Mouse (Mus musculus) right cerebral cortex, adult 2 months (tissue): ENCODE measurements around the gene Mindy4.

ENCODE experiments used
- DNase-seq, 2 experiments: peaks; one replicate each; pipeline ENCODE4 v3.0.0; 2021 to 2022; ENCODE audit warnings: low spot score in 2 of 2

Gene Mindy4

DNA sequence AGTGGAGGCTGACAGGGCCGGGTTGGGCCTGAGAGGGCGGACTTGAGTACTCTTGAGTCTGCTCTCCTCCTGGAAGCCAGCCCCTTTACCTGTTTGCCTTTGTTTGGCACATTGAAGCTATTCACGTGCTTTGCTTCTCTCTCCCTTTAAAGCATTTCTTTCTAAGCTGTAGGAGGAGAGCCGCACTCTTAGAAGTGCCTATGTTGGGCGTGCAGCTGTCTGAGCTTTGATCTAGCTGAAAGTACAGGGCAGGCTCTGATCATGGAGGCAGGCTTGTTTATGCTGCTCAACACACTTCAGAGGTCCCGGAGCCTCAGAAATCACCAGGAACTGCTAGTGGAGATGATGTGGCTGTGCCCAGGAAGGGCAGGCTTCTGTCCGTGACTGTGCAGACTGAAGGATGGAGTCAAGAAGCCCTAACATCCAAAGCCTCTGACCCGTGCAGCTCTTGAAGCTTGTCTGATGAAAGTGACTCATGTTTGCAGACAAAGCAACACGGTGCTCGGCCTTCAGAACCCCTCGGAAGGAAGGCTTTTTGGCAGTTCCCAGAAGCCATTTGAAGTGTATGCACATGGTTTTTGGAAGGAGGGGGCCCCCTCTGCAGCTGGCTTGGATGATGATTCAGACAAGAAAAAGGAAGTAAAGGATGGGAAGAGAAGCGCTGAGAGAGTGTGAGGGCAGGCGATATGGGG, 53.5 kb downstream of the Mindy4 start:
- DNase-seq: no peak

DNA sequence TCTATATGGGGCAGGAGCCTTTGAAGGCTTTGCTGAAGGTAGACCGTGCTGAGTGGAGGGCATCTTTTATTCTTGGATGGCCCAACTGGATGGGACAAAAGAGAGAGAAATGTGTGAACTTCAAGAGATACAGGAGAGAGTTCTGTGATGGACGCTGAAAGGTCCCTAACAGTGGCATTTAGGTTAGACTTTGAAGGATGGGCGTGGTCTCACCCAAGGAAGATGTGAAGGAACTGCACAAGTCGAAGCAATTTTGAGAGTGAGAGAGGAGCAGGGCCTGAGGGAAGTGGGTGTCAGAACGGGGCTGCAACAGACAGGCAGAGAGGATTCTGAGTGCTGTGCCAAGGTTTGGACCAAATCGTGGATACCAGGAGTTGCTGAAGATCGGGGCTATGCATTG, 54.1 kb downstream of the Mindy4 start:
- no peak for DNase-seq

DNA sequence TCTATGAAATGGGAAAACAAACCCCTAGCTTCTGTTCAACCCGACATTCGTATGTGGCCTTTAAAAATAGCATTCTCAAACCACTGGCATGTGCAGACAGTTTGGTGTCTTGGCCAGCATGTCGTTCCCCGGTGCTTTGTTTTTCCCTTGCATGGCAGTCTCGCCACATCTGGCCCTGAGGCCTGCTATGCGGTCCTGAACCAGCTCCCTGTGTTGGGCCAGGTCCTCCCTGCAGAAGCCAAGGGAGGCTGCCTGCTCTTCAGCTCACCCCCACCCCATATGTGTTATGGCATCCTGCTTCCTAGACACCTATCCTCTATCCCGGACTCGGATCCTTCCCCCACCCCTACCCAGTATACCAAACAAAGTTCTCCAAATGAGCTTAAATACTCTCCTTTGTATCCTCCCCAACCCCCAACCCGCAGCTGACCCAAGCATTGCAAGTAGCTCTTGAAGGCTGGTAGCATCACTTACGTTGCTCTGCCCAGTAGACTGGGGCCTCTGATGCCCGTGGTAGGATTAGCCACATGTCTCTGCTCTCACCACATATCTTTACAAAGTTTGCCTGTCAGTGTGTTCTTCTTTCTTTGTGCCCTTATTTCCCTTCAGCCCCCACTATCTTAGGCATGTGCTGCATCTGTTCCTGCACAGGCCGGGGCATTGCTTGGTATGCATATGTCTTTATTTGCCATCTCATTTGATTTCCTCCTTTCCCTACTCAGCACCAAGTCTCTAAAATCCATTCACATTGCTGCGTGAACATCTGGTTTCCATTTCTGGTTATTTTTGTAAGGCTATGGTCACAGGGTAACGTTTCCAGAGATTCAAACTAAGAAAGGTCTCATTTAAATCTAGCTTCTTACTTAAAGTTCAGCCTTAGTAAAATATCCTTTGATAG, 55.5 kb downstream of the Mindy4 start:
- no peak for DNase-seq

DNA sequence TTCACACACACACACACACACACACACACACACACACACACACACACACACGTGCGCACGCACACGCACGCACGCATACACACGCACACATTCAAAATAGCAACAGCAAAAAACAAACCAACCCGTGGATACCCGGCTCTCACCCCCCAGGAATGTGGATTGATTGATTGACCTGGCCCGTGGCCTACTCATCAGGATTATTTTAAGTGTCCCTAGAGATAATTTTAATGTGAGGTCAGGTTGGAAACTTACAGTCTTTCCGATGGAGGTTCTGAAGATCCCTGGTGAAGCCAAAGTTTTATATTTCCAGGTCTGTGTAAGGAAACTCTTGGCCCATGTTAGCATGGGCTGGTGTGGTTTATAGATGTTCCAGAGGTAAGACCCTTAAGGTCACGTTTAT, 59.0 kb downstream of the Mindy4 start:
- DNase-seq: no peak

DNA sequence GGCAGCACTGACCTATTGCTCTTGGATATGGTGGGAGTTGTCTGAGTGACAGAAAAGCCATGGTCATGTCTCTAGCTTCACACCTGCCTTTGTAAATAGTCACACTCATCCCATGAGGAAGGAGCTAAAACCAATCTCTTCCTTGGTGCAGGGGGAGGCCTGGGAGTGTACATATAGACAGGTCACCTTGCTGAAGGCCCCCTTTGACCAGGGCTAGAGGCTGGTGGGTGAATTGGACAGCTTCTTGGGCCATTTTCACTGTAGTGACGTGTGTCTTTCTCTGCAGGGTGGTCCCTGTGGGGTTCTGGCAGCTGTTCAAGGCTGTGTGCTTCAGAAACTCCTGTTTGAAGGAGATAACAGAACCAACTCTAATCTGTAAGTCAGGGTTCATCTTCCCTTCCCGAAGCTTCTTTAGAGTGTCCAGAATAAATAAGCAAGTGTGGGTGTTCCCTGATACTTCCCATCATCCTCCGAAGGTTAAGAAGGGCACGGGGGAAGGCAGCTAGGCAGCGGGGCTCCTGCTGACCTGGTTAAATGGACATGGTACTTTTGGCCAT, 60.4 kb downstream of the Mindy4 start:
- DNase-seq: no peak

DNA sequence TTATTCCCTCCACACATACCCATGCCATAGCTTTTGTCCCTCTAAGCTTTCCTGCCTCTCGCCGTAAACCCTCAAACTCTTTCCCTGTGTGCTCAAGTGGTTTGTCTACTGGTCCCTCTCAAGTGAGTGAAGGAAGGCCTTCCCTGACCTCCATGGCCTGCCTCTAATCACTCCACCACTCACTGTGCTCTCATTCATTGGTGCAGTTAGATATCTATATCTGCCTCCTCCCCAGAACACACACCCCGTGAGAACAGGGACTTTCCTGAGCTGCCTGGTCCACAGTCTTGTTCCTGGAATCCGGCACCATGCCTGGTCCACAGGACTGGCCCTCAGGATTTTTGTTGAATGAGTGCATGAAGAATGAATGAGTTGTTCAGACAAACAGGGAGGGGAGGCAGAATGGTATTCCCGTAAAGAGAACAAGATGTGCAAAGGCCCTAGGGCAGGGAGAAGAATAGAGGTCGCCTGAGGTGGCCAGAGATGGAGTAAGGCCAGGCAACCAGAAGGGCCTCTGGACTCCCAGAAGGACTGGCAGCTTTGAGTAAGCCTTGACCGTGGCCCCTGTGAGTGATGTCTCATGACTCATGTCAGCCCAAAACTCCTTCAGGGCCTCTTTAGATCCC, 61.7 kb downstream of the Mindy4 start:
- no peak for DNase-seq

DNA sequence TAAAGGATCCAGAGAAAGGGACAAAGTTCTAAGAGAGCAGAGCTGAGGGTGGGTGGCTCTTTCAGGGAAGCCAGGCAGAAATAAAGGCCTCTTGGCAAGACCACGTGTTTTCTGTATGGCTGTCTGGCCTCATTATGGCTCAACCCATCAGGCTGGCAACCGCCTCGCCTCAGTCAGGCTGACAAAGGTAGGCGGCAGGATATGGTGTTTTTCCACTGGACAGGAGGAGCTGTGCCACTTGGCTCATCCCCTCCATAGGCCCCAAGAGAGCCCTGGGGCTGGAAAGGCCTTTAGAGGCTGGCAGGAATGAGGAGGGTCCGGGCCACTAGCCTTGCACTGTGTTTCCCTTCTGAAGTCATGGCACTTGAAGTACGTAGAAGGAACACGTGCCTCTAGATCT, 69.8 kb downstream of the Mindy4 start:
- DNase-seq: no peak

DNA sequence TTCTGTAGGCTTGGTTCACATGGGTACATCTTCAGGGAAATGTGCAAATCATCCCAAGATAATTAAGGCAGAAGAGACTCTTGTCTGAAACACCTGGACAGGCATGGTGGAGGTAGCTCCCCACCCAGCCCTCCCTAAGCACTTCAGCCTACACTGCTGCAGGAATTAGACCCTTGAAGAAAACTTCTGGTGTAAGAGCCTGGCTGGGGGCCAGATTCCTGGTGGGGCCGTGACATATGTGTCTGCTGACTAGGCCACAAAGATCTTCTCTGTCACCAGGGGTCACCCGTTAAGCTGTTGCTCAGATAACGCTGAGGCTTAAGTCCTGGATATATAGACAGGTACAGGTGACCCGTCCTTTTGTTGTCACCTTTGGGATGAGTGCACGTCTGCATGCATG, 70.3 kb downstream of the Mindy4 start:
- no peak for DNase-seq

DNA sequence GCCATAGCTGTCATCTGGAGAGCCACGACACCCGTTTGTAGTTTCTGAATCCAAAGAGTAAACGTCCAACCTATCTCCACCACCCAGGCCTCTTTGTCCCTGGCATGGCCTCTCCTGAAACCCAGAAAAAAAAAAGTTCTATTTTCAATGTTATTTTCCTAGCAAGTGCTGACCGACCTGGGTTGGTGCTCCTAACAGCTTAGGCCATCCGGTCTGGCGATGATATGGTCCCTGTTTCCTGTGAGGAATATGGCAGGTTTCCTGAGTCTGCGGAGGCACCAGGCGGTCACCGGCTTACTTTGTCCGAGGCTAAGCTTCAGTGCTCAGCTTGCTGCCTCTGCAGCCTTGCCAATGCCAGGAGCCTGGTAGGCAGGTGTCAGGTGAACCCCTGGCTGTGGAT, 71.8 kb downstream of the Mindy4 start:
- no peak for DNase-seq

DNA sequence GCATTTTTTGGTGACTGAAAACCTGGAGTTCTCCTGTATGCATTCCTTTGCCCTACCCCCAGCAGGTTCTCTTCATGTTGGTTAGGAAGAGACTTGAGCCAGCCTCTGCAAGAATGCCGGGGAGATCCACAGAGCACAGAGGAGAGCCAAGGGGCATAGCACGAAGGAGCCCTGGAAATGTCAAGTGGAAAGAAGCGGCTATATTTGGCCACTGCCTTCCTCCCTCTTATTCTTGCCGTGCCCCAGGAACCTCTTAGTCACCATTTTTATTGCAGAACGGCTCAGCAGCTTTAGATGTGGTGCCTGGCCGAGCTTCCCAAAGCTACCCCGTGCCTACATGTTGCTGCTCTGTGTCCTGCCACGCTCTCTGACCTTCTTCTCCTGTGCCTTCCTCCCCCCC, 72.6 kb downstream of the Mindy4 start:
- DNase-seq: no peak

DNA sequence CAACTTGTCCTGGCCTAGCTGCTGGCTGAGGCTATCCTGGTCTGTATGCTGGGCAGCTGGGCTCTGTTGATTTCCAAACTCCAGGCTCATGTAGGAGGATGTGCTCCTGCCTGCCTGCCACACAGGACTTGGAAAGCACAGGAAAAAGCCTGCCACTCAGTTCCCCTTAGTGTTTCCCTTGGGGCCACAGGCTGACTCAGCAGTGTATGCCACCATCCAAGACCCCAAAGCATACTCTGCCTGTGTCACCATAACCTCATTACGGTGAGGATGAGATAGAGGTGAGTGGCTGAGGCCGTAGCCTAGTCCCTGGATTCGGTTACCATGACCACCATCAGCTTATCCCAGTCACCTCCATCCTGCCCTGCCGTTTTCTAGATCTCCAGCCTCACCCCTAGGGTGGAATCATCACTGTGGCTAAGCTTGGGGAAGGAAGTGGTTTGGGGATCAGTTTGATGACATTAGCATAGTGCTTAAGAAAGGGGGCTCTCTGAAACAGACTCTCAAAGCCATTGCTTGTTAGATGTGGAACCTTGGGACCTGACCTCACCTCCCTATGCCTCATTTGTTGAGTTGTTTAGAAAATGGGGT, 73.6 kb downstream of the Mindy4 start:
- no peak for DNase-seq

DNA sequence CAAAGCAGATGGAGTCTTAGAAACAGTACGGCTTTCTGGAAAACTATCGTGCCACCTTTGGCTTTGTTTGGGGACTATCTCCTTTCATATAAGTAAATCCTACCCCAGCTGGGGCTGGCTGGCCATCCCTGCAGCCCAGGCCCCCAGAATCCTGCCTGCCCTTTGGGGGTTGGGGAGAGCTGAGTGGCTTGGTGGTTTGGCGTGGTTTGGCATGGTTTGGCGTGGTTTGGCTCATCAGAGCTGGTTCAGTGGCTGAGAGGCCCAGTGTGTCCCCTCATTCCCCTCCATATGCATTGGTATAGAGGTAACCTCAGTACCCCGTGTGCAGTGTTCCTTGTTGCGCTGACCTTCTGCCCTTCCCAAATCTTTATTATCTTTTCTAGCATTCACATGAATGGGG, 74.9 kb downstream of the Mindy4 start:
- no peak for DNase-seq

DNA sequence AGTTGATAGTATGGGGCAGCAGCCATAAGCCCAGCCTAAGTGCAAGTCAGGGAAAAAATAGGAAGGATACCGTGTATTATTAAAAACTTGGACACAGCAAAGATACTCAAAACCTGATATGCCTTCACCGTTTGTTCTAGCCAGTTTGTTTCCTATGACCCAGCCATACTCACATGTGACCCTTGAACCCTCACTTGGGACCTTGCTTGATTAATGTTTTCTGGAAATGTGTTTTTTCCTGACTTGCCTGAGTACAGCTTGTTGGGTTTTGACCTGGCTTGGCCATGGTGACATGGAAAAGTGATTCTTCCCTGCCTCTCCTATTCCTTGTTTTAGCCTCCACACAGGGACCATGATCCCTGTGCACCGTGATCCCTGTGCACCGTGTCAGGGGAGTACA, 75.3 kb downstream of the Mindy4 start:
- DNase-seq: no peak

DNA sequence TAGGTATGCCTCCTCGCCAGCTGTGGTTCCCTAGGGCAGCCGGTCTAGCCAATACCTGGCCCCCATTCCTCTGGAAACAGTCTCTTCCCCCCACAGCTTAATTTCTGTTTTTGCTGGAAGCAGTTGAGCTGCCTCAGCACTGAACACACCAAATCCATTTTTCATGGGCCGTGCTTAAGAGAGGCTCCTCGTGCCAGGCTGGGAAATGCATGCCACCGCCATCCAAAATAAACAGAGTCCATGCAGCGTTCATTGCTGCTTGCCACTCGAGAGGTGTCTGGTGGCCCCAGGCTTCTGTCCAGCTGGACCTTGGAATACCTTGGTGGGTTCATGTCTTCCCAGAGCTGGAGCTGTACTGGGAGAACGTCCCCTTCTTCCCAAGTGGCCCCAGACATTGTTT, 77.8 kb downstream of the Mindy4 start:
- no peak for DNase-seq

DNA sequence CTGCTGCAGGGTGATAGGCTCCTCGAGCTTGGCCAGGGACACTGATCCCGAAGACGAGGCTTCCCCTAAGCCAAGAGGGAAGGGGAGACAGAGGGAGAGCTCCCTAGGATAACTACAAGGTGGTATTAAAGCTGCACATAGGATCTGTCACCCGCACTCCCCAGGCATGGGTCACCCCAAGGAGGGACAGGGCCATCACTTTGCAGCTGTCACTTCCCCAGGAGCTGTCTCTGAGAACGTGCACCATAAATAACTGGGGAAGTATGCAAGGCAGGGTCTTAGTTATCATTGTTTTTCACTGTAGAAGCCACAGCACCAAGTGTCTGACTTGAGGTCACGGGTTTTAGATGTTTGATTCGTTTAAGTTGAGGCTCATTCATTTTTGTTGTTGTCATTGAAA, 78.5 kb downstream of the Mindy4 start:
- DNase-seq: no peak

DNA sequence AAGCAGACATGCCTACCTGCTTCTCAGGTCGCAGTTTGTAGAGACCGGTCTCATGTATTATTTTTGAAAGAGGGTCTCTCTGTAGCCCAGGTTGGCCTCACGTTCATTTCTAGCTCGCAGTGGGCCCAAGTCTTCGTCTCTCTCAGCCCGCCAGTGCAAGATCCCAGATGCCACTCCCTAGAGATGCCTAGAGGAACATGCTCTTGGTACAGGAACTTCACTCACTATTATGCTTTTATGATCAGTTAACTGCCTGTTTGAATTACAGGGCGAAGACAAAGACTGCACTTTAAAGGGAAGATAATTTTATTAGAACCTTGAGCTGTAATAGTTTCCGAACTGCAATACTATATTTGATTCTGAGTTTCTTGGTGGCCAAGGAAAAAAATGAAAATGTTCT, 79.2 kb downstream of the Mindy4 start:
- DNase-seq: no peak

DNA sequence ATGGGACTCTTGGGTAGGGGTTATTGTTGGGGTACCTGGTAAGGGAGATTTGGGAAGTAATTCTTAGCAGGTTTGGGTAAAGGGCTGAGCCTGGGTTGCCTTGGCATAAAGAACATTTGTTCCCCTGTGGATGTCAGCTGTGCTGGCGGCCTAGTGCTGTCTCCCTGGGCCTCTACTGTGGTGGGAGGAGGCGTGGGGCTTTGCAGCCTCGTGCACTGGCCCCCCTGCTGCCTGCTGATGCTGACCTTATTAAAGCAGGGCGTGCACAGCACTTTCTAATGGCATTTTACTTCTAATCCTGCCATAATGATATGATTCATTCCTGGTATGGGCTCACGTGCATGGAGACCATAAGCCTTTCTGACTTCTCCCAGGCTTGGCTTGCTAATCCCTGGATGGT, 82.0 kb downstream of the Mindy4 start:
- DNase-seq: no peak

DNA sequence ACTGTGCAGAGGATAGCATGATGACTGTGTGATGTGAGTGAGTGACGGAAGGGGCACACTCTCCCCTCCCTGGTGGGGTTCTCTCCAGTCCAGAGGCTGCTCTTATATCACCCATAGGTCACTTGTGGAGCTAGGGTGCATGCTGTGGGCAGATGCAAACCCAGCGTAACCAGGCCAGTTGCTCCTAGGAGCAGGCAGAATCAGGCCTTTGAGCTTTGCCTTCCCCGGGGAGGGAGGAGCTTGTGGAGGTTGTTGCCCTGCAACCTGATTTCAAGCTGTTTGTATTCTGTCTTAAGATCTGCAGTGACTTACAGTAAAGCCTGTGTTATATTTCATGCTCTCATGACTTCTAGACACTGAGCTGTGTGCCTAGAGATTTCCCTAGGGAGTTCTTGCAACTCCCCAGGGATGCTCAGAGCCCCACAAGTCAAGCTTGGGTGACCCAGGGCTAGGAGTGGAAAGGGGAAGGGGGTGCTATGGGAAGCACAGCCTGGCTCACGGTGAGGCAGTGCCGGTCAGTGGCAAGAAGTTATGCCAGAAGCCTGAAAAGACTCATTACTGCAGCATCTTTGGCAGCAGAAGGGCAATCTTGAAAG, 84.9 kb downstream of the Mindy4 start:
- no peak for DNase-seq

DNA sequence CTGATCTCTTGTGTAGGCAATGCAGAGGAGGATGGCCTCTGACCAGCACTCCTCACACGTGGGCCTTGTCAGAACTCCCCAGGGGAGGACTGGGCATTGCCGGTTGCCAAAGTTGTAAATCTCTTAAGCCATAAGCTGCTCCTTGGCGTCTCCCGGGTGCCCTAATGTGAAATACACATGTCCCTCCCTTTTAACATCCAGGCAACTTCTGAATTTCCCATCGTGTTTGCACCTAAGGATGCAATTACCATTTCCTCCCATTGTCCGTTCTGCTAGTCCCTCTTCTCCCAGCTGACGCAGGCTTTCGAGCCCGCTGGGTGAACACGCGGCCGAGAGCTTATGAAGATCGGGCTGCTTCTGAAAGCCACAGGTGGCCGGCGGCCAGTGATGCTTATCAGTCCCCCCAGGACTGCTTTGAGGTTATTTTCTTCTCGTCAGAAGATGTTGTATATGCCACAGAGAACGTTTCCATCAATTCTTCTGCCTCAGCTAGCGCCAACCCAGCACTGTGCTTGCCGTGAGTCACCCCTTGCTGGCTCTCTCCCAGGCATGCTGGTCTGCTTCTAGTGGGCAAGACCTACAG, 91.5 kb downstream of the Mindy4 start:
- no peak for DNase-seq

DNA sequence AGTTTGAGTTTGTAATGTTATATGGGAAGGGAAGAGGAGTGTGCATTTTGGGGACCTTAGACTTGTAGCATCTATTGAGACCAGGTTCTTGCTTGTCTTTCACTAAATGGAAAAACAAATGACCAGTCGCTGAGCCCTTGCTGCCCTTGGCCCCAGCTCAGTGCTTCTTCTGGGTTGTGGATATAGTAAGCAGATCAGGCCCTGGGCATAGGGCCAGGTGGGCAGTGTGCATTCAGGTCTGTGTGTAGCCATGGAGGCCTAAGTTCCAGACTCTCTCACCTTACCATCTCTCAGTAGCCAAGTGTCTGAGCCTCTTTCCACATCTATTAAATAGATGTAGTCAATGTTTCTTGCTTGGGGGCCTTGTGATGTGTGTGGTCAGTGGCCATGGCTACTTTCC, 92.1 kb downstream of the Mindy4 start:
- no peak for DNase-seq

DNA sequence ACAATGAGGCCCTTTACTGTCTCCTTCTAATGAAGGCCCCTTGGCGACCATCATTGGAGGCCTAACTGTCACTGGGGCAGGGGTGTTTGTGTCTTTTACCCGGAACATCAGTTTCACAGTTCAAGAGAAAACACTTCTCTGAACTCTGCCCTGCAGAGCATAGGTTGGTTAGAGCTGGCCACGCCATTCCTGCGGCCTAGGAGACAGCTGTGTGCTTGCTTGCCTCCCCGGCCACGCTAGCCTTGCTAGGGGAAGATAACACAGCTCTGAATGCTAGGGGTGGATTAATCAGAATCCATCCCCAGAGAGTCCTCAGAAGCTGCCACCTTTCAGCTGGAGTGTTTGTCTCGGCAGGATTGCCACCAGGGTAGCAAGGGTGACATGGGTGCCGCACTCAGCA, 96.3 kb downstream of the Mindy4 start:
- no peak for DNase-seq
